Mouse (Mus musculus) bone marrow macrophage, adult 2 months (primary cell): ENCODE data around the gene Cradd.

Source experiments
- CTCF ChIP-seq: IDR thresholded peaks from 2 replicates; pipeline ENCODE4 v1.5.1; 2012; ENCODE audit warnings: low read depth, mild to moderate bottlenecking, low read length, moderate library complexity
- POLR2A ChIP-seq: IDR thresholded peaks from 2 replicates; pipeline ENCODE4 v1.6.1; 2012; ENCODE audit warnings: mild to moderate bottlenecking, low read depth, low read length, borderline replicate concordance

DNA sequence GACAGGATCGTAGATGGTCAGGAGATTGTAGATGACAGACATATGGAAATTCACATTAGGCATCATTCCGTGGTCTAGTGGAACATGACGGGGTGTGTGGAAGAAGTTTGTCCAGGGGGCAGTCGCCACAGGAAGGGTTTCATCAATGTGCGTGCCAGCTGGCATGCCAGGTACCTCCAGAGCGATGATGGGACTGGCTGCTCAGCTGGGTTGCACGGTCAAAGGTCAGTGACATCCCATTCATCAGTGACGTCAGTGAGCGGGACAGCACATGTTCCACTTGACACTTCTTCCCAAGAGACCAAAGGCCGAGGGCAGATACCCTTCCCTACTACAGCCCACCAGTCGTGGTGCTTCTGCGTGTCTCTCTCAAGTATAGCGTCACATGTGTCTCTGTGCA is 50.7 kb downstream of the Cradd start:
- TF ChIP-seq CTCF (no peak), POLR2A (no peak)
